Mouse (Mus musculus): ENCODE data around the gene 4930452B06Rik. TPM values are rescaled to one million over a fixed set of nuclear protein-coding genes. Genes with fewer than 3 reads are reported as not detected.

Gene 4930452B06Rik
- polyA plus RNA-seq, 1 experiment from 2014 or later, result 5.0 TPM

- no peak for TF ChIP-seq EP300 (optimal IDR thresholded peaks at IDR 0.05)
- no peak for TF ChIP-seq CTCF (IDR thresholded peaks at IDR 0.05; ENCODE audit: low read depth)
- H3K4me1 ChIP-seq (replicated peaks; ENCODE audit: control insufficient read depth, insufficient read depth), result no peaks in the 10 kb centered on the region
- H3K27me3 ChIP-seq (ENCODE audit: control insufficient read depth, insufficient read depth, low read length), result no peaks in the 10 kb centered on the region
- H3K9ac ChIP-seq (ENCODE audit: low read length), result no peak overlapping the region
- no peak overlapping the region for H3K4me2 ChIP-seq (replicated peaks; ENCODE audit: low read depth)
- no peaks in the 10 kb centered on the region for H3K9me3 ChIP-seq (ENCODE audit: control insufficient read depth, low read length)
- H3K4me3 ChIP-seq (ENCODE audit: low read depth, low read length), result no peak overlapping the region
- no peaks in the 10 kb centered on the region for H3K36me3 ChIP-seq (ENCODE audit: control insufficient read depth, insufficient read depth, low read length)
- WGBS, result 54% methylated on average over 7 of the region's 7 CpGs
- no peak overlapping the region for H3K27ac ChIP-seq (replicated peaks)
- DNase-seq (ENCODE audit: low spot score) (no peak), ATAC-seq (ENCODE audit: low FRiP score, low TSS enrichment) (no peak)
Observed at GRCm38 (mm10) chr14:8395690-8396287, 270.3 kb downstream of the 4930452B06Rik start.

GRCm38 (mm10) chr14:8392181-8392825 lies 273.7 kb downstream of the 4930452B06Rik start:
- ATAC-seq (ENCODE audit: low FRiP score, low TSS enrichment), result no peak
- 45% methylated on average over 6 of the region's 6 CpGs for WGBS
- Histone ChIP-seq H3K9ac (ENCODE audit: low read length) (no peak overlapping the region), H3K36me3 (ENCODE audit: control insufficient read depth, insufficient read depth, low read length) (no peaks in the 10 kb centered on the region), H3K27me3 (ENCODE audit: control insufficient read depth, insufficient read depth, low read length) (no peaks in the 10 kb centered on the region), H3K9me3 (ENCODE audit: control insufficient read depth, low read length) (no peaks in the 10 kb centered on the region), H3K27ac (replicated peaks) (no peak overlapping the region), H3K4me1 (replicated peaks; ENCODE audit: control insufficient read depth, insufficient read depth) (no peaks in the 10 kb centered on the region), H3K4me3 (ENCODE audit: low read depth, low read length) (no peak overlapping the region), H3K4me2 (replicated peaks; ENCODE audit: low read depth) (no peak overlapping the region)
- no peak for TF ChIP-seq EP300 (optimal IDR thresholded peaks at IDR 0.05)
- TF ChIP-seq CTCF (IDR thresholded peaks at IDR 0.05; ENCODE audit: low read depth), result no peak
- no peak for DNase-seq (ENCODE audit: low spot score)
